Mouse (Mus musculus) left cerebral cortex, postnatal 4 days (tissue): ENCODE measurements around the gene Atg7. TPM values are rescaled to one million over a fixed set of nuclear protein-coding genes. Genes with fewer than 3 reads are reported as not detected.

ENCODE experiments used
- DNase-seq: peaks from one replicate; pipeline ENCODE4 v3.0.0-alpha.2; 2022
- intact Hi-C: fragments of 180-260 bp; cut with DNase I; formaldehyde crosslinking; loops from one replicate; pipeline ENCODE4 v1.15.1; 2025
- total RNA-seq, 2 experiments: library from RNA; stranded (reverse); gene quantifications; 2 replicates each; pipeline ENCODE4 v1.2.3; 2021

Atg7 gene
- total RNA-seq, 2 experiments from 2014 or later, result 16.4 to 20.3 TPM

DNA sequence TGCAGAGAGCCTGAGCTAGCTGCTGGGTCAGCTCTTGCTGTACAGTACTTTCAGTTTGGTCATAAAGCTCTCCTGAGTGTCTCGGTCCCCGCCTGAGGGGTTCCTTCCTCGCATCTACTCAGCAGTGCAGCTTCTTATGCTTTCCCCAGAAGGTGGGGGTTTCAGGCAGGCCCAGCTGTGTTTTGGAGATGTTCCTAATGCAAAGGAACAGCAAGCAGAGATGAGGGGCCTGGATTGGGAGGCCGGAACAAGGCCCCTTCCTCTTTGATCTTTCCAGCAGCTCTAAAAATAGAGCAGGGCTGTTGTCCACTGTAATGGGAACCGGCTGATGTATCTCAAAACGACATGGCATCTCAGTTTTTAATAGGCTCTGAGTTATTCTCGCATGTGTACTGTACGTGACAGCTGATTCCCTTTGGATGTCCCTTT lies 82.3 kb downstream of the Atg7 start:
- intact Hi-C loops, result no loop called here
- DNase-seq, result no peak

DNA sequence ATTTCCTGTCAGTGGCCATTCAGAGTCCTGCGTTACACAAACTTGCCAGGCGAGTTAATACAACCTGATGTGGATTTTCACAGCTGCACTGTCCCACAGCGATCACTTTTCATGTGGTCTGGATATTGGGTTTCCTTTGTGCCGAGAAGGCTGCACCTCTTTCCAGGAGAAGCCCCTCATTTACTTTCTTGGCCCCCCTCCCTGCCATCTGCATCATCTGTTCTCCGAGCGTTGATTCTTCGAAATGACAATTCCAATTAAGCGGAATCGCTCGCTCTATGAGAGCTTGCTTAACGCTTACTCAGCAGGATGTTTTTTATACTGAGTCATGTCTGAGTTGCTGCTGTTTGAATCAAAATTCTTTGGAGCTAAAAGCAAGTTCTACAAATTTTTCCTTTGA lies 83.8 kb downstream of the Atg7 start:
- no peak for DNase-seq
- intact Hi-C loops, result no loop called here

DNA sequence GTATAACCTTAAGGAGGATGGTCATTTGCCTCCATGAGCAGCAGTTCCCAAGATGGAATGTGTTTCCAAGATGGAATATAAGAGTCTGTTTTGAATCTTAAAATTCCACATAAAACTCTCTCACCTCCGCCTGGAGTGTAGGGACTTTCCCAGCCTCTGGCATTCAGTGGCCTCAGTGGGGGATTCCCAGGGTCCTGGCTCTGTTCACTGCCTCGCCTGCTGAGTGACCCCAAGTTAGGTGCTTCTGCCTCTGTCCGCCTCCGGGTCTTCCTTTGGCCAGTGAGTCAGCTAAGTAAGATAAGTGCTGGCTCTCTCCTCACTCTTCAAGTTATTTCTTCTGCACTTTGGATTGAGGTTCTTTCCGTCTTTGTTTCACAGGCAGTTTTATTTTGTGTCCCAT lies 90.3 kb downstream of the Atg7 start:
- intact Hi-C loops, result no loop called here
- no peak for DNase-seq

DNA sequence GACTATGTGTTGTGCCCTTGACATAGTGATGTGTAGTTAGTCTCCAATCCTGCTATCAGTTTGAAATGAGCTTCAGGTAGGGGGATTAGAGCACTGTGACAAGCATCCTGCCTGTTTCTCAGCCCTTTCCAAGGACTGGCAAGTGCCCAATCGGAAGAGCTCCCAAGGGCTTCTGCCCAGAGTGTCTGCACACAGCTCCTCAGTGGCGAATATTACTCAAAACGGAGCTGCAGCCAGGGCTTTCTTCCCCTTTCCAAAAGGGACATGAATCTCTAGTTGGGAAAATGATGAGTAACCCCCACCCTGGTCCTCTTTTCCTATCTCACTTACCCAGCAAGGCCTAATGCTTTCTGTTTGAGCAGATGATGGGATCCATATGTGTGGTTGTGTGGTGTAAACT lies 90.8 kb downstream of the Atg7 start:
- intact Hi-C loops, result no loop called here
- peak; percentile 29 for DNase-seq

DNA sequence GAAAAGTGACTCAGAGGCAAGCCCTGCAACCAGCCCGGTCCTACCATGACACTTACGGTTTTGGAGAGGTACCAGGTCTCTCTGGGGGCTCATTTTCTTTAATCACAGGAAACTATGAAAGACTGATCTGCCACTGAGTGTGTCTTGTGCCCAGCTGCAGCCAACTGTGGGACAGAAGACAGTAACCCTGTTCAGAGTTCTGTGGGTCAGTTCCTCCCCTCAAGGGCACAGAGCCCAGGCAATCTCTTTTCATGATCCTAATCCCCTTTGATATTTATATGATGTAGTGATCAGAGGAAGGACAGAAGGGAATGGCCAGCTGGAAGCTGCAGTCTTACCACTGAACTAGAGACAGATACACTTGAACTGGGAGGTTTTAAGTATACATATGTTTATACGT lies 92.2 kb downstream of the Atg7 start:
- DNase-seq, result no peak
- intact Hi-C loops, result no loop called here

DNA sequence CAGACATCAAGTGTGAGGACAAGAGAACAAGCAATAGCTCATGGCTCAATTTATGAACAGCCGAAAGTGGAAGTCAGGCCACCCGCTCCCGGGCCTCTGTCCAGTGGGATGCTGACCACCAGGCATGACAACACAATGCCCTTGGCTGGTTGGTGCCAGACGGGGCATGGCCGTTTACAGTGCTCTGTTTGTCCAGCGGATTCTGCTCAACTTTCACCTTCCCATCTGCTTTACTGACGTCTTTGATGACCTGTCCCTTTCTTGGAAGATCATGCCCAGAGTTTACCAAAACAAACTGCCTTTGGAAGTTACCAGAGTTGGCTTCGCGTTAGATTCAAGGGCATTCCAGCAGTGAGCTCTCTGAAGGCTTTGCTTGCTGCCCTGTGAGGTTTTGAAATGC lies 93.5 kb downstream of the Atg7 start:
- intact Hi-C loops, result no loop called here
- DNase-seq, result no peak

DNA sequence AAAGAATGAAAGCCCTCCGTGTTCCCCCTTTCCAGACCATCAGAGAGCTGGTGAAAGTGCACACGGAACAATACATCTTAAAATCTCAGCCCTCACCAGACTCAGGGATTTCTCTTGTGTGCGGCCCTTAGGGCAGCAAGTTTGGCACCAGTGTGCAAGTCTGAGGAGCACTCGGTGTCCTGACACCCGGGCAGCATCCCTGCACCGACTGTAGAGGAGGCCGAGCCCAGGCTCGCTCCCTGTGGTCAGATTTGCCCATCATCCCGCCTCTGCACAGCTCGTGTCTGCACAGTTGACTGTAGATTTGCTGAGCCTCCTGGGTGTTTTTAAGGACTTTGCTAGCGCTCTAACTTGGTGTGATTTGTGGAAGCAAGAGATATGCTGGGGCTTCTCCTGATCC lies 94.3 kb downstream of the Atg7 start:
- intact Hi-C loops, result no loop called here
- DNase-seq, result no peak

DNA sequence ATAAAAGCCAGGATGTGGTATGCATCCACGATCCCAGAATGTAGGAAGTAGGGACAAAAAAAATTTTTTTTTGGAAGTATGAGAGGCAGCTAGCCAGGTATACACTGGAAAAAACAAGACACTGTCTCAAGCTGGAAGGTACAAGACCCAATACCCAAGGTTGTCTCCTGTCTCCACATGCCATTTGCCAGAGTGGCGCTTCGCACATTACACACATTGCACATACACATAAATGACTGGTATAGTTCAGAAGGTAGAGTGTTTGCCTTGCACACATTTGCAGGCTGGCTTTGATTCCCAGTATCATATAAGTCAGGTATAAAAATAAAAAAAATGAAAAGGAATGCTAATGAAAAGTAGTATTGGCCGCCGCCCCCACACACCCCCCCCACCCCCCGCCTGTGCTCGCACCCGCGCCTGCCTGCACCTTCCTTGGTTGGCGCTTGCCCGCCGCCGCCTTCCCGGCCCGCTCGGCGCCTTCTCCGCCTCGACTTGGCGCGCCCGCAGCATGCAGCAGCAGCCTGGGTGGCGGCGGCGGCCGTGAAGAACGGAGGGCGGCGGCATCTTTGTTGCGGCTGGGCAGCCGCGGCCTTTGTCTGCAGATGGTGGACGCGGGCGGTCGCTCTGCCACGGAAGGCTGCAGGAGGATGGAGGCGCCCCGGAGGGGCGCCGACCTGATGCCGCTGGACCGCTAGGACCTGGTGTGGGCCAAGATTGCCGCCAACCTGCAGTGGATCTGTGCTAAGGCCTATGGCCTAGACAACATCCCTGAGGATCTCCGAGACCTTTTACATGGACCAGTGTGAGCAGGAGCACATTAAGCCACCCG lies 95.2 kb downstream of the Atg7 start:
- intact Hi-C loops, result no loop called here
- peak; percentile 49 for DNase-seq

DNA sequence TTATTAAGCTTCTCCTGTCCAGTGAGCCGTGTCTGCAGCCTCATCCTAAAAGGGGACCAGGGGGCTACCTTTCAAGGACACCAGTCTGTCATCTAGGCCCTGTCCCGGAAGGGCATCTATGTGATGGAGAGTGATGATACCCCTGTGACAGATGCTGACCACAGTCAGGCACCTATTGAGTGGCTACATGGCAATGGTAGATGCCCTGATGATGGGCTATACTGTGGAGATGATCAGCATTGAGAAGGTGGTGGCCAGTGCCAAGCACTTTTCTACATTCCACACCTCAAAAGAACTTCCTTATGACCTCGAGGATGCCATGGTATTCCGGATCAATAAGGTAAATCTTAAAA lies 95.8 kb downstream of the Atg7 start:
- intact Hi-C loops, result no loop called here

DNA sequence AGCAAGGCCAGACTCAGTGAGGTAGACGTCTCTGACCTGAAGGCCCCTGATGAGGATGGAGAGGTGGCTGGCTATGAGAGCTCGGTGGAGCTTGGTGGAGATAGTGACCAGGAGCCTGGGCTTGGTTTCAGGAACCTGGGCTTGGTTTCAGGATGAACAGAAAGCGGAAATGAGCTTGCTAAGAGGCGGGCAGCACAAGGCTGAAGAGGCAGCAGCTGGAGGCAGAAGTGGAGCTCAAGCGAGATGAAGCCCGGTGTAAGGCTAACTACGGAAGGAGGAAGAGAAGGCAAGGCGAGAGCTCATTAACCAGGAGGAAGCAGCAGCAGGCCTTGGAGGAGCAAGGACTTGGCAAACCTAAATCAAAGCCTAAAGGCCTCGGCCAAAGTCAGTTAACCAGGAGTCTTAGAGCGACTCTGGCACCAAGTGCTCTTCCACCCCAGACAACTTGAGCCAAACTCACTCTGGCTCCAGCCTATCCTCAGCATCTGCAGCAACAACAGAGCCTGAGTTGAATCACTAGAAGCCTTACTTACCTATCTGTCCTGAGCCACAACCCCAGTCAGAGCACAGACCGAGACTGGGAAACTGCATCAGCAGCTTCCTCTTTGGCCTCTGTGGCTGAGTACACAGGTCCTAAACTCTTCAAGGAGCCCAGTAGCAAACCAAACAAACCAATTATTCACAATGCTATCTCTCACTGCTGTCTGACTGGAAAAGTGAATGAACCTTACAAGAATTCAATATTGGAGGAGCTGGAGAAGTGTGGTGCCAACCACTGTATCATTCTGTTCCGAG lies 99.5 kb downstream of the Atg7 start:
- no peak for DNase-seq
- intact Hi-C loops, result no loop called here

More for the DNA sequence above, 95.8 kb downstream of the Atg7 start:
- no peak for DNase-seq

DNA sequence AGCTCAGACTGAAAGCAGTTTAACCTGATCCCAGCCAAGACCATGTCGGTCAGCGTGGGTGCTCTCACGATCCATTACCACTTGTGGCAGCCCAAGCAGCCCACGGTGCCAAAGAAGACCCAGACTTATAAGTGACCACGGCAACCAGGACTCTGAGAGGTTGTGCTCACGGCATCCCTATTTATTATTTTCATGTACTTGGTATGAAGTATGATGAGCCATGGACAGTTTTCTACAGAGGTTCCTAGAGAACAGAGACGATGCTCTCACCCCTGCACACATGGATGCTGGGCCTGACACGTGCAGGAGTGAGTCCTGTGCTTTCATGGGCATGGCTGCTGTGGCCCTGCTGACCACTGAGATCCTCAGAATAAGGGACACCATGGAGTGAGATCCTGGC lies 100.2 kb downstream of the Atg7 start:
- intact Hi-C loops, result no loop called here
- no peak for DNase-seq

DNA sequence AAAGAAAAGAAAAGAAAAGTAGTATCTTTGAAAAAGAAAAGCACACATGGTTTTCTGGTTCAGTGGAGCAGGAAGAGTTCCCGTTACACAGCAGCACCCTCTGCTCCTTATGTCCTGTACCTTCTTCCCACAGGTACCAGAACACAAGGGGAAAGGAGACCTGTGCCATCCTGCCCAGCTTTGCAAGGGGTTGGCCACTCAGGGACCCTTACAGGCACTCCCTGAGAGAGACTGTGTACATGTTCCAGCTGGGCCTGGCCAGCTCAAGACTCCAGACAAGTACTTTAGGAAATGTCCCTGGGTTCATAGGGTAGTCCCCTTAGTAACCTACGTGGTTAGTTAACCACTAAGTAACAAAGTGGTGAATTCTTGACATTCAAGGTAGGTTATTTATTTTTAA lies 100.9 kb downstream of the Atg7 start:
- no peak for DNase-seq
- intact Hi-C loops, result no loop called here

DNA sequence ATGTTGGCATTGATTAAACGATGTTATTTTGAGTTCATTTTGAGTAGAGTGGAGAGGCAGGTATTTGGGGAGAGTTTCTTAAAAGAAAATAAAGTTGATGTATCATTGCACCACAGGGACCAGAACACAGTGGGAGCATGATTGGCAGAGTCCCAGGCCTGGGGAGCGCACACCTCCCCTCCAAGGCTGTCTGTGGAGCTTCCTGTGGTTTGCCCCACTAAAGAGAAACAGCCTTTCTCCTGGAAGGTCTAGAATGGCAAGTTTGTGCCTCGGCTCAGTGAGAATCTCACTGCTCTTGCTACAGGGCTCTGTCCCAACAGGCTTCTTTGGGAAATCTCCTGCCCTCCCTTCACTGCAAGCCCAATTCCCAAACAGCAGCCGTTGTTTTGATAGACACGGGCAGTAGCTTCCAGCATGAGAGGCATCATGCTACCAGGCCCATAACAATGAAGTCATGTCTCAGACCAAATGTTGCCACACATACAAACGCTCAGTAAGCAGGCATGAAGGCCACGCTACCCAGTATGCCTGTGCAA lies 103.6 kb downstream of the Atg7 start:
- intact Hi-C loops, result no loop called here
- DNase-seq, result no peak

DNA sequence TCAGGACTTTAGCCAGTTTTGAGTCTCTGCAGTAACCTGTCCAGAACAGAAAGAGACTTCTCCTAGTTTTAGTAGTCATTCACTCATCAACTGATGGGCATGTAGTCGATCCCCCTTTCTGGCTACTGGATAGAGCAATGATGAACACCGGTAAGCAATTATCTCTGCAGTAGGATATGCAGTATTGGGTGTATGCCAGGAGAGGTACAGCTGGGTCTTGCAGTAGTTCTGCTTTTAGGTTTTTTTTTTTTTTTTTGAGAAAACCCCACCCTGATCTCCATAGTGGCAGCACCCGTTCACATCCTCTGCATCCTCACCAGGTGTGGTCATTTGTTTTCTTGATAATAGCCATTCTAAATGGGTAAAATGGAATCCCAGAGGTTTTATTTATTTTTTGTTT lies 105.5 kb downstream of the Atg7 start:
- intact Hi-C loops, result no loop called here
- no peak for DNase-seq

DNA sequence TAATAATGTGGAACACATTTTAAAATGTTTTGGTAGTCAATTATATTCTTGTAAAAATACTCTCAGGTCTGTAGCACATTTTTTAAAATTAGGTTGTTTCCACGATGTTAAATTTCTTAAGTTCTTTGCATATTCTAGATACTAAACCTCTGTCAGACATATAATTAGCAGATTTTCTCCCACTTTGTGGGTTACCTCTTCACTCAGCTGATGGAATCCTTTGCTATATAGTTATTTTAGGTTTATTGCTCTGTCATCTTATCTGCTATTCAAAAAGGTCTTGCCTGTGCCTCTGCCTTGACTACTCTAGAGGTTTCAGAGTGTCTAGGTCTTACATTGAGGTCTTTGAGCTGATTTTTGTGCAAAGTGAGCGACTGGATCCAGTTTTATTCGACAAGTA lies 106.0 kb downstream of the Atg7 start:
- intact Hi-C loops, result no loop called here
- DNase-seq, result no peak

DNA sequence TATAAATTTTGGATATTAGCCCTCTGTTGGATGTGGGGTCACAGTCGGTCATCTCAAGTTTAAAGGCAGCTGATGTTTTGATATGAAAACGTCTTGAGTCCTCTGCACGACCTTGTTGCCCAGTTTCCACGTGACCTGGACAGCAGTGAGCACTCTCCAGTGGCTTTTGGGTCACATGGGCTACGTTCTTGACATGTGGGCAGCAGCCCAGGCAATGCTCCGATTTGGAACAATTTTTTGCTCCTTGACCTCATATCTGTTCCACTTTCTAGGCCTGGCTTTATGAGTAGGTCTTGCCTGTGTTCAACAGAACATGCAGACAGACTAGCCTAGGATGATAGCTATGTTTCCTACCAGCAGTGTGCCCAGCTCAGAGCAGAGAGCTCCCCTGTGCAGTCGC lies 115.9 kb downstream of the Atg7 start:
- intact Hi-C loops, result no loop called here
- DNase-seq, result no peak

DNA sequence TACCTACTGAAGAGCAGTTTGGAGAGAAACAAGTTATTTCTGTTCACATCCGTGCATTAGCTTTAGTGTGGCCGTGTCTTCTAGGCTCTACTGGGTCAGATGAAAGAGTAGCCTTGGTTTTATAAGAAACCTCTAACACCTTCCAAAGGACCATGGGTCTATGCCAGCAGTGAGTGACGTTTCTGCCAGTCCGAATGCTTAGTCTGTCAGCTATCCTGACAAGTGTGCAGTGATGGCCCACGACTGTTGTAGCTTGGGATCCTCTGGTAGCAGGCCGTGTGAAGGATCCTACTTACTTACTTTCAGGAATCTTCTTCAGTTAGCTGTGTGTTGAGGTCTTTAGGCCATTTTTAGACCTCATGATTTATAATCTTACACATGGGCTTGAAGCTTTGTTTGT lies 123.4 kb downstream of the Atg7 start:
- intact Hi-C loops, result no loop called here

DNA sequence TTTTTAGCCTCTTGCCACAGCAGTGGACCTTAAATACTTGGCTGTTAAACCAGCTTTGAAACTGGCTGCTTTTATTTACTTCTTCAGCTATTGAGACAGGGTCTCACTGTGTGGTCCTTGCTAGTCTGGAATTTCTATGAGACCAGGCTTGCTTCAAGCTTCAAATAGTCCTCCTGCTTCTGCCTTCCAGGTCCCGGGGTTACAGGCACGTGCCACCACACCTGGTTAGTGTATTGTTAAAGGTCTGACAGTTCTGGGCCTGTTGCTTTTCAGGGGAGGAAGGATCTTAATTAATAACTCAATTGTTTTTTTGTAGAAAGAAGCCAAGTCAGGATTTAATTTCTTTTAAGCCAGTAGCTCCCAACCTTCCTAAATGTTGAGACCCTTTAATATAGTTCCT lies 124.8 kb downstream of the Atg7 start:
- DNase-seq, result no peak
- intact Hi-C loops, result no loop called here

More for the DNA sequence above, 123.4 kb downstream of the Atg7 start:
- no peak for DNase-seq

DNA sequence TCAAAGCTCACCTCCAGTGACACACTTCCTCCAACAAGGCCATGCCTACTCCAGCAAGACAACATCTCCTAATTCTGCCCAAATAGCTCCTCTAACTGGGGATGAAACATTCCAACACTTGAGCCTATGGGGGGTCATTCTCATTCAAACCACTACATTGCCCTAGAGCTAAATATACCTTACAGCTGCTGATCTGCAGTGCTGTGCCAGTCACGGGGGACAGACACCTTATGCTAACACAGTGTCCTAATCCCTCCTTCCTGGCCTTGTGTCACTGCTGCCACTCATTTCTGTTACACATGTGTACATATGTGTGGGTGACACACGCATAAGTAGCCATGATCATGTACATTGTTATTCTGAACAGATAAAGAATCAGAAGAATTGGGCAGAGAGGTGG lies 127.4 kb downstream of the Atg7 start:
- DNase-seq, result no peak
- intact Hi-C loops, result no loop called here

DNA sequence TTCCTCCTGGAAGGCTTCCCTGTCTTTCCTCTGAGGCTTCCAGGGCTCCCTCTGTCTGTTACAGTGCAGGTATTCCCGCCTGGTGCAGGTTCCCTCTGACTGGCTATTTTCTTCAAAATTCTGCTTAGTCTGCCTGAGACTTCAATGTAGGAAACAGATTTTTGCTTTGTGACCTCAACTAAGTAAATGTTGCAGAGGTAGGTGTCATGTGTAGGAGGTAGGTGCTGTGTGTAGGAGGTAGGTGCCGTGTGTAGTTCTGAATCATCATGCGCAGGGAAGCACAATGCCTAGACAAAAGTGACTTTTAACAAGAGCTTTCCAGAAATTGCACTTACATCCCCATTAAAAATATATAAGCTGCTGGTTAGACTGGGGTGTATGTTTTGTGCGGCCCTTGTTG lies 128.6 kb downstream of the Atg7 start:
- no peak for DNase-seq

DNA sequence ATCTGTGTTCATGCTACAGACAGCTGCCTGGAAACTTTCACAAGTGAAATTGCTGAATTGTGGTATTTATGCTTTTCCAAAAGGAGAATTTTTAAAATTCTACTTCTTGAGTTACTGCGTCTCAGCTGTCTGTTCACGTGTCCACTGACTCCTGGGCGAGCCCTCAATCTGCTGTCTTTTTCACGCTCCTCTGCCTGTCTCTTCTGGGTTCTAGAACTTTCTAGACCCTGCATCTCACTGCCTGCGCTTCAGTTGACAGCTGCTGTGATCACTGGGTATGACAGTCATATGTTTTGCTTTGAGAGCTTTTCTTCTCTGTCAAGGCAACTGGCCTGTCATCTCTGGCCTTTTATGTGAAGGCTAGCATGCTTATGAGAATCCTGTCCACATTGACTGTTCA lies 132.3 kb downstream of the Atg7 start:
- DNase-seq, result no peak
- intact Hi-C loops, result no loop called here

More for the DNA sequence above, 128.6 kb downstream of the Atg7 start:
- intact Hi-C loops, result no loop called here

DNA sequence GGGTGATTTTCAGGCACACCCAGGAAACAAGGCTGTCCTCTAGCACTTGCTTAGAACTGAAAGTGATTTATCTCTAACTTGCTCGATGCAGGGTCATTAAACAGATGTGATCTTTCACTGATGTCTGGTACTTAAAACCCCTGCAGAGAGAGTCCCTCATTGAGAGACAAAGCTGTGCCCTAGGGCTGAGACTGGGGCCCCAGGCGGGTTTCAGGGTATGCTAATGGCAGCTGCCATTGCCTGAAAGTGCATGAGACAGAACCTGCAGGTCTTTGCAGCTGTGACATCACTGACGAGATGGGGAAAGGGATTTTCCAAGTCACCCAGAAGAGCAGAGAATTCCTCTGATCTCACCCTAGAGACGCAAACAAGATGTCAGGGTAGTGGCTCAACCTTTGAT lies 135.0 kb downstream of the Atg7 start:
- intact Hi-C loops, result no loop called here
- no peak for DNase-seq
